Mouse (Mus musculus): ENCODE measurements at regions not wholly inside any gene's neighbourhood (a gene's known extent, or its start where the extent isn't known, plus 50 kb on each side); places are given as distances from the start of the nearest gene placed in this dataset.

DNA sequence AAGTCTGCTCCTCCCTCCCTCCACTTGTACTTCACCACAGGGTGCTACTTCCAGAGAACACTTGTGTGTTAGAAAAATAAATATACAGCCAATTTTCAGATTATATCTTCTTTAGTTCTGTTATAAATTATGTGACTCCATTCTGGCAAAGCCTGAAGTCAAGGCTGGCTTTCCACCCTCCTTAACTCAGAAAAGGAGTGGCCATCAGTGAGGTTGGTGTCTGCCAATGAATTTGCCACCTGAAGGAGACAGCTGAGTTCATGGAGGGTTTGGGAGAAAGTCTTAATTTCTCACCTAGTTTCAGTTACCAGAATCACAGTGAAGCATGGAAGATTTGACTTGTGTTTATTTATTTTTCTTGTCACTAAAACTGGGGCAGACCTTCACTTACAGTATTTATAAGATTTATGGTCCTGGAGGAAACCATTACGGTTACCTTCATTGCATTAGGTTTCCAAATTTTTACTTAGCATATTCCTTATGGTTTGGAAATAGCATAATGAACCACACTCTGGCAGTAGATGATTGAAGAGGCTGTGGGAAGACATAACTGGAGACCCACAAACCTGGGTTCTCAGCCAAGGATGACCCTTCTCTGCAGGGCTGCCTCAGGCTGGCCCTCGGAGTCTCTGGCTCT lies 186.4 kb downstream of the Pten start:
- Histone ChIP-seq H3K9me3 (no peaks in the 10 kb centered on the region), H3K4me1 (no peaks in the 10 kb centered on the region), H3K4me3 (no peak overlapping the region), H3K36me3 (no peaks in the 10 kb centered on the region), H3K27ac (no peak overlapping the region), H3K4me2 (no peak overlapping the region), H3K9ac (no peak overlapping the region), H3K27me3 (no peaks in the 10 kb centered on the region)
- WGBS = 56% methylated on average over 2 of the region's 2 CpGs
- no peak for ATAC-seq (ENCODE audit: insufficient number of reproducible peaks, low FRiP score, low TSS enrichment, low read depth)

DNA sequence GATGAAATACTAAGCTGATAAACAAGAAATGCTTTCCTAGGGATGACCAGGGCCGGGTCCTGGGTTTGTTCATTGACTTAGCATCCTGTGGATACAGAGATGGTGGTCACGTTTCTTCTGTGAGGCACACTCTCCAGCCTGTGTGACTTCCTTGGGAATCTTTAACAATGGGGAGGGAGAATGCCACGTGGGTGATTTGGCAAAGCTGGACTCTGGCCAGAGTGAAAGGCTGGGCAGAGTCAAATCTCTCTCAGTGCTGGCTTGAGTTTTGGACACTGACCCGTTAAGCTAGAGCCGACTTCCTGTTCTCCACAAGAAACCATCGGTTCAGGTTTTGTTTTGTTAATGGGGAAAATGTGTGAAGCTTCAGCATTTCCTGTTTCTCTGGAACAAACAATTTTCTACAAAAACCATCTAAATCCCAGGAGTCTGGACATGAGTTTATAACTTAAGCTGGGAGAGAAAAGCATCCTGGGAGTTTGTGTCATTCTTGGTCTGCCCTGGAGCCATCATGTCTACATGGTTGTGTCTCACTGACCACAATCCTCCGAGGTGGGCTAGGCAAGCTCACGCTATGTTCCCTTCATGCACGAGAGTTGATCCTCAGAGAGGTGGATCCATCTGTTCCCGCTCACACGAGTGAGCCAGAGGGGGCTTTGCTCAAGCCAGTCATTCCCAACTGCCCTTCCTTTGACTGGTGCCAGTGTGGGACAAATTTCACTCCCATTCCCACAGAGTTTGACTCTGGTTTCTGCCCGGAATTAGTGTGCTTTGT lies 190.0 kb downstream of the Pten start:
- H3K4me1 ChIP-seq = no peaks in the 10 kb centered on the region
- no peaks in the 10 kb centered on the region for H3K36me3 ChIP-seq
- ATAC-seq (ENCODE audit: insufficient number of reproducible peaks, low FRiP score, low TSS enrichment, low read depth) = no peak
- no peak overlapping the region for H3K4me3 ChIP-seq
- WGBS = 65% methylated on average over 12 of the region's 12 CpGs
- no peak overlapping the region for H3K9ac ChIP-seq
- H3K9me3 ChIP-seq = no peaks in the 10 kb centered on the region
- no peak overlapping the region for H3K4me2 ChIP-seq
- no peak overlapping the region for H3K27ac ChIP-seq
- H3K27me3 ChIP-seq = no peaks in the 10 kb centered on the region

DNA sequence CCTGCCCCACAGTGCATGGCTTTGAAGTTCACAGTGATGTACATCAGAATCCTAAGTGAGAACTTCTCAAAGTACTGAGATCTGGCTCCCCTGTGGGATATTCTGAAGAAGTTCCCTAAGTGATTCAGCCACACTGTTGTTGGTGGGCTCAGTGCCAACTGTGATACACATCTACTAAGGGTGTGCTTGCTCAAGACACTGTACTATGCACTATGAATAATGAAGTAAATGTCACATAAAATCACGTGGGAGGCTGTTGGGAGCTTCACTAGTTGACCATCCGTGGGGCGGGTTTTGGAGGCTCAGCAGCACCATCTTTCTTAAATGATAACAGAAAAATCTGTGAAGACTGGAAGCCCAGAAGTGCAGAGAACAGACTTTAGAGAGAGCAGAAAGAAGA lies 193.0 kb downstream of the Pten start:
- H3K4me2 ChIP-seq = no peak overlapping the region
- no peaks in the 10 kb centered on the region for H3K9me3 ChIP-seq
- H3K36me3 ChIP-seq = no peaks in the 10 kb centered on the region
- H3K27ac ChIP-seq = no peak overlapping the region
- WGBS = 66% methylated on average over 3 of the region's 3 CpGs
- peaks cover 3% of the 10 kb centered on the region; the same call in 1 of the 2 replicates for H3K4me1 ChIP-seq
- H3K4me3 ChIP-seq = no peak overlapping the region
- H3K27me3 ChIP-seq = no peaks in the 10 kb centered on the region
- no peak overlapping the region for H3K9ac ChIP-seq
- no peak for ATAC-seq (ENCODE audit: insufficient number of reproducible peaks, low FRiP score, low TSS enrichment, low read depth)

DNA sequence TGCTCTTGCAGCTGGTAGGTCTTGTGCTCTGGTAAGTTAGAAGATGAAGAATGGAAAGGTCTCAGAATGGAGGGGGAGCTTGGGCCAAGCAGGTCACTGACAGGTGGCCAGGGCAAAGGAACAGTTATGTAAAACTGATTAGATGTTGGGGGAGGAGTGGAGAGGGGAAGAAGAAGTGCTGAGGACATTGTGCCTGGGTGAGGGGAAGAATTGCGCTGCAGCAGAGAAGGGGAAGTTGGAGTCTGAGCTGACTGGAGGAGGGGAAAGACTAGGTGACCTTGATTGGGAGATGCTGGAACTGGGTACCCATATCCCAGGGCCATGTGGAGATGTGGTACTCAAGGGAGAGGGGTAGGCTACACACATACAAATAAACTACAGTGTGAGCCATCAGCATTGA lies 193.5 kb downstream of the Pten start:
- WGBS = 79% methylated on average over 1 of the region's 1 CpGs
- Histone ChIP-seq H3K27me3 (peaks cover 2% of the 10 kb centered on the region; the same call in 1 of the 2 replicates), H3K27ac (no peak overlapping the region), H3K4me2 (no peak overlapping the region), H3K4me1 (peaks cover 3% of the 10 kb centered on the region; the same call in 1 of the 2 replicates), H3K9ac (no peak overlapping the region), H3K36me3 (no peaks in the 10 kb centered on the region), H3K9me3 (no peaks in the 10 kb centered on the region), H3K4me3 (no peak overlapping the region)
- no peak for ATAC-seq (ENCODE audit: insufficient number of reproducible peaks, low FRiP score, low TSS enrichment, low read depth)

DNA sequence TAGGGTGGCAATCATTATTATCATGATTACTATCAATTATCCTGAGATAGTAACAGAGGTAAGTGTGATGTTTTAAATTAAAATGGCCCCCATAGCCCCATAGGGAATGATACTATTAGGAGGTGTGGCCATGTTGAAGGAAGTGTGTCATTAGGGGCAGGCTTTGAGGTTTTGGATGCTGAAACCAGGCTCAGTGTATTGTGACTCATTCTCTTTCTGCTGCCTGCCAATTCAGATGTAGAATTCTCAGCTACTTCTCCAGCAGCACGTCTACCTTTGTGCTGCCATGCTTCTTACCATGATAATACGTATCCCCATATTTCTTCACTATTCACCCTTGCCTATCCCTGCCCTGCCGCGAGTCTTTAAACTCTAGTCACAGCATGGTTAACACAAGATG lies 195.1 kb downstream of the Pten start:
- H3K9me3 ChIP-seq = no peaks in the 10 kb centered on the region
- no peak overlapping the region for H3K9ac ChIP-seq
- no peaks in the 10 kb centered on the region for H3K36me3 ChIP-seq
- H3K4me1 ChIP-seq = peaks cover 12% of the 10 kb centered on the region
- peaks cover 3% of the 10 kb centered on the region; the same call in 1 of the 2 replicates for H3K27me3 ChIP-seq
- no peak overlapping the region for H3K4me2 ChIP-seq
- 81% methylated on average over 4 of the region's 4 CpGs for WGBS
- no peak overlapping the region for H3K4me3 ChIP-seq
- H3K27ac ChIP-seq = no peak overlapping the region
- no peak for ATAC-seq (ENCODE audit: insufficient number of reproducible peaks, low FRiP score, low TSS enrichment, low read depth)

DNA sequence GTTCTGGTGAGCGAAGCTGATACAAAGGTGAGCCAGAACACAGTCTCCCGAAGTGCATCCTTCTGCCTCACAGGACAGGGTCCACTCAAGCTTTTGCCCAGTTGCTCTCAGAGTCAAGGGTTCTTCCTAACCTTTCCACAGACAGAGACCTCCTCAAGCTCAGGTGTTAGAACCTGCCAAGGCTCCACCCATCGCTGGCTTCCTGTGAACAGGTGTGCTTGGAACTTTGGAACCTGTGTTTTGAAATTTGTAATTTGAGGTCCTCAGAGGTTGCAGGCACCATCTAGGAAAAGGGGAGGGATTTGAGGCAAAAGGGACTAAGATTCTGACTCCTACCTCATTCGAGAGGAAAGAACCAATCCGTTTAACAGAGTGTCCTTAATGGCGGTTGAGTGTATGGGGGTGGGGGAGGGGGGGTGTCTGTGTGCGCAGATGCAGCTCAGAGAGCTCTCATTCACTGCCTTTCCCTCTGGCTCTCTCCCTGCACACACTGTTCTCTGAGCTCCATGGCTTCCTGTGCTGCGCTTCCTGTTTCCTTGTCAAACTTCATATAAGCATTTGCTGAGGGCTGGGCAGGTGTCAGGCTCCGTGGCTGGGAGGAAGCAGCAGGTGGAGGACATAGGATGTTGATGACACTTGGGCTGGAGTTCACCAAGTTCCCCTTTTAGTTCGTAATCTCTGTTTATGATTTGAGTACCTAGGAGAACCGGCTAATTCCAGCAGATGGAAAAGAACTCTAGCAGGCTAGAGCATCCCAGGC lies 195.8 kb downstream of the Pten start:
- H3K36me3 ChIP-seq = no peaks in the 10 kb centered on the region
- no peak overlapping the region for H3K4me3 ChIP-seq
- no peak overlapping the region for H3K27ac ChIP-seq
- H3K27me3 ChIP-seq = peaks cover 3% of the 10 kb centered on the region; the same call in 1 of the 2 replicates
- no peaks in the 10 kb centered on the region for H3K9me3 ChIP-seq
- H3K4me2 ChIP-seq = no peak overlapping the region
- H3K9ac ChIP-seq = no peak overlapping the region
- H3K4me1 ChIP-seq = peaks cover 12% of the 10 kb centered on the region
- ATAC-seq (ENCODE audit: insufficient number of reproducible peaks, low FRiP score, low TSS enrichment, low read depth) = no peak
- 67% methylated on average over 11 of the region's 11 CpGs for WGBS

DNA sequence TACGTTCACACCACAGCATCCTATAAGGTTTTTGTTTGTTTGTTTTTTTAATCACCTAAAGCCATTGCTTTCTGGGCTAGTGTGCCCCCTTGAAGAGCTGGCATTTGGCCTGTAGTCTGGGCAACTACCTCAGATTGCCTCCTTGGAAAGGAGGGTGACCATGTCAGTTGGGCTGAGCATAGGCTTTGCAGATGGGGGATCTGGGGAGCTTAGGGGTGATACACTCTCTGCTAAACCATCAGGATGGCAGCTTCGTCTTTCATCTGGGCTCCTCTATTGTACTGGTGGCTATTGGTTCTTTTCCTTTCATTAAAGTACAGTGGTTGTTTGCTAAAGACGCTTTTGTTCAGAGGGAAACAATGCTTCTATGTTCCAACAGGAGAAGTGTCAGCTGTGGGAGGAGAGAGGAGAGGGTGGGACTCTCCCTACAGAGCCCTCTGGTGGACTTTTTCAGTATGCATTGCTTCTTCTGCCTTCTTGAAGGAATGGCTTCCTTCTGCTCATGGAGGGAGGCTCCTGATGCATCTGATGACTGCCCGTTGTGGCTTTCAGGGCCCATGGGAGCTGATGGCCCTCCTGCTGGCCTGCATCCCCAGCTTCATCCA lies 196.8 kb downstream of the Pten start:
- 63% methylated on average over 4 of the region's 4 CpGs for WGBS

DNA sequence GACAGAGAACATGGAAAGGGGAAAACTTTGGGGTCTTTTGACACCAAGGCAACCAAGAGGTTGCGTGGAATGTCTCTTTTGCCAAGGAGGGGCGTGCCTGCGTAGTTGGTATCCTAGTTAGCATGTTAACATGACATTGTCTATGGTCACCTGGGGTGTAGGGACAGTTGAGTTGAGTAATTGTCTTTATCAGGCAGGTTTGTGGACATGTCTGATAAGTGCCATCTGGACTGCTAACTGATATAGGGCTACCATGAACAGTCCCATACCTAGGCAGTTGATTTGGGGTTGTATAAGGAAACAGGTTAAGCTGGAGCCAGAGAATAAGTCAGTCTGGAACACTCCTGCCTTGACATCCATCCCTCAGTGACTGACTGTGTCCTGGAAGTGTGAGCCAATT lies 197.6 kb downstream of the Pten start:
- no peak for ATAC-seq (ENCODE audit: insufficient number of reproducible peaks, low FRiP score, low TSS enrichment, low read depth)
- Histone ChIP-seq H3K4me1 (peaks cover 12% of the 10 kb centered on the region), H3K4me2 (no peak overlapping the region), H3K9ac (no peak overlapping the region), H3K36me3 (no peaks in the 10 kb centered on the region), H3K9me3 (no peaks in the 10 kb centered on the region), H3K27me3 (peaks cover 8% of the 10 kb centered on the region; the same call in 1 of the 2 replicates), H3K27ac (no peak overlapping the region), H3K4me3 (no peak overlapping the region)
- 95% methylated on average over 3 of the region's 3 CpGs for WGBS

More for the DNA sequence above, 196.8 kb downstream of the Pten start:
- Histone ChIP-seq H3K4me2 (no peak overlapping the region), H3K4me3 (no peak overlapping the region), H3K4me1 (peaks cover 12% of the 10 kb centered on the region), H3K9me3 (no peaks in the 10 kb centered on the region), H3K27ac (no peak overlapping the region), H3K36me3 (no peaks in the 10 kb centered on the region), H3K9ac (no peak overlapping the region), H3K27me3 (peaks cover 6% of the 10 kb centered on the region; the same call in 1 of the 2 replicates)
- ATAC-seq (ENCODE audit: insufficient number of reproducible peaks, low FRiP score, low TSS enrichment, low read depth) = no peak

DNA sequence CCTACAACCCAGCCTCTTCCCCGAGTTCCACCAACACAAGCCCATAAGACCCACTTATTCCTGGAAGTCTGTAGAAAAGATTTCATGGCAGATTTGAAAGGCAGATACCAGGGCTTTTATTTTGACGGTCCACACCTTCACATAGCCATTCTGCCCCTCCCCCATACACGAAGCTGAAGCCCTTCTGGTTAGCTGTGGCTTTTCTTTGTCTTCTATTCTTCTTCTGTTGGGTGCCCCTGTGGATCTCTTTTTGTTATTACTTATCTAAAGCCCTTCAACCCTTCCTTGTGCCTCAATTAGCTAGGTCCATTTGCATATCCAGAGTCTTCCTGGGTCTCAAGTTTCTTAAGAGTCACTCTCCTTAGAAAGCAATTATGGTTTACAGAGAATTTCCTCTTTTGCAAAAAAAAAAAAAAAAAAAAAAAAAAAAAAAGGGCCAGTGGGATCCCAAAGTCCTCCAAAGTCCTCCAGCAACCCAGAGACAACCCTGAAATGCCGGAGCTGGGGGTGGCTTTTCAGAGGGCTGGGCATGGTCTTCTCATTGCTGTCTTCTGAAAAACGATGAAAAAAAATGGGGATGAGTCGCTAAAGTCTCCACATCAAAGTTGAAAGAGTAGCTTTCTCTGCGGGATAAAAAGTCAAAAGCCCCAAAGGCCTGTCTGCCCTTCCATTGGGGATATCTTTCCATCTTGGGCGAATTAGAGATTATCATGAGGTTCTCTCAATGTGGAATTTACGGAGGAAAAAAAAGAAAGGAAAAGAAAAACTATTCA lies 199.0 kb downstream of the Pten start:
- H3K4me3 ChIP-seq = peak overlapping the region; percentile 28
- peak overlapping the region; percentile 42 for H3K4me2 ChIP-seq
- H3K27me3 ChIP-seq = peaks cover 8% of the 10 kb centered on the region; the same call in 1 of the 2 replicates
- WGBS = 10% methylated on average over 9 of the region's 9 CpGs
- no peaks in the 10 kb centered on the region for H3K36me3 ChIP-seq
- H3K4me1 ChIP-seq = peaks cover 12% of the 10 kb centered on the region
- H3K9ac ChIP-seq = no peak overlapping the region
- no peaks in the 10 kb centered on the region for H3K9me3 ChIP-seq
- no peak for ATAC-seq (ENCODE audit: insufficient number of reproducible peaks, low FRiP score, low TSS enrichment, low read depth)
- H3K27ac ChIP-seq = no peak overlapping the region

DNA sequence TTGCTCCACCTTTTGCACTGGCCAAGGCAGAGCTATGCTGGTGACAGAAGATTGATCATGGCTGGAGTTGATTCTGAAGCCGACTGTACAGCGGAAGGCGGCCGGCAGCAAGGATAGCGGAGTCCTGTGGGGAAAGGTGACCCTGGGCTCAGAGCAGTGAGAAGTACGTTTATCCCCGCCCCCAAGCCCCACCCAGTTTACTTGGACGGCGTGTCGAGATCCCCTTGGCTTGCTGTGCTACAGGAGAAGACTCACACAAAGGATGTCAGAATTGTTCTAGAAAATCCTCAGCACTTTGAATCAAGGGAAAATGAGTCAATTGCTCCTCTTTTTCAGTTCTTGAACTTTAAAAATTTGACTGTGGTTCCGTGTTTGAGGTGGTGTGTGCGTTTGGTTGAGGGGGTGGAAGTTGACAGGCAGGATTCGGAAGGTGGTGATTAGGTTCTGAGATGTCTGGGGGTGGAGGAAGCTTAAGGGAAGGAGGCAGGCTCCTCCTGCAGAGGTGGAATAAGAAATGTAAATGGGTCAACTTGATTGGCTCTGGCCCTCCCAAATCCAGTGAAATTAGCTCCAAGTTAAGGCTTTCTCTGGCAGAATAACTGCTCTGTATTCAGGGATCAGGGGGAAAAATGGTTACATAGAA lies 199.7 kb downstream of the Pten start:
- Histone ChIP-seq H3K9me3 (no peaks in the 10 kb centered on the region), H3K4me1 (peaks cover 12% of the 10 kb centered on the region), H3K4me3 (peak overlapping the region; percentile 28), H3K36me3 (no peaks in the 10 kb centered on the region), H3K4me2 (peak overlapping the region; percentile 42), H3K9ac (no peak overlapping the region), H3K27me3 (peaks cover 8% of the 10 kb centered on the region; the same call in 1 of the 2 replicates), H3K27ac (no peak overlapping the region)
- 7% methylated on average over 13 of the region's 13 CpGs for WGBS
- no peak for ATAC-seq (ENCODE audit: insufficient number of reproducible peaks, low FRiP score, low TSS enrichment, low read depth)

DNA sequence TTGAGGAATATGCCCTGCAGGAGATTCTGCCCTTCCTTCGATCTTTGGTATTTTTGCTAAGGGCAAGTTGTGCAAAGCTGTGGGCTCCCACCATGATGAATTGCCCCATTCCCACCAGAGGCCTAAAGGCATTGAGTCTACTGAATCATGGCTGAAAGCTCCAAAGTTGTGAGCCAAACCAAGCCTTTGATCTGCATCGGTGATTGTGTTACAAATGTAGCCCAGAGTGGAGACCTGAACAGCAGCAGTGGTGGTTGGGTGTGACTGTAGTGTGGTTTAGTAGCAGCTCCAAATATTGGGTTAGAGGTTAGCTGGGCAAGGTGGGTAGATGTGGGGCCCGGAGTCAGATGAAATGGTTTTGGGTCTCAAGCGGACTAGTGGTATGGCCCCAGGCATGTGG lies 201.0 kb downstream of the Pten start:
- ATAC-seq (ENCODE audit: insufficient number of reproducible peaks, low FRiP score, low TSS enrichment, low read depth) = no peak
- 85% methylated on average over 4 of the region's 4 CpGs for WGBS
- Histone ChIP-seq H3K4me1 (peaks cover 12% of the 10 kb centered on the region), H3K4me3 (no peak overlapping the region), H3K9ac (no peak overlapping the region), H3K27ac (no peak overlapping the region), H3K9me3 (no peaks in the 10 kb centered on the region), H3K4me2 (no peak overlapping the region), H3K36me3 (no peaks in the 10 kb centered on the region), H3K27me3 (peaks cover 8% of the 10 kb centered on the region; the same call in 1 of the 2 replicates)
